Mouse (Mus musculus): ENCODE results near the gene Rad18. TPM values are rescaled to one million over a fixed set of nuclear protein-coding genes. Genes with fewer than 3 reads are reported as not detected.

Gene Rad18
- 11.8 and 16.8 TPM in 2 replicates for total RNA-seq (2023)

GRCm38 (mm10) chr6:112696056-112696950, at the start of gene Rad18:
TSS of gene Rad18 (minus strand) at chr6:112696686.

Other genes with a start within 250 kb of the Rad18 start
- not detected in 2 replicates for gene Cav3, start 237.2 kb downstream of the Rad18 start, total RNA-seq (2023)
- not detected in 2 replicates for gene Oxtr, start 206.7 kb downstream of the Rad18 start, total RNA-seq (2023)

All from neutrophil, adult 65 days (primary cell).